Mouse (Mus musculus): ENCODE results near the gene Mcm8. TPM values are rescaled to one million over a fixed set of nuclear protein-coding genes. Genes with fewer than 3 reads are reported as not detected.
A peak's percentile ranks its signal among the peaks of the same experiment; 100 is the strongest.

Mcm8 gene
- polyA plus RNA-seq (2011; ENCODE audit: insufficient read length, low read depth, missing spikeins) = 7.0 and 8.6 TPM in 2 replicates

DNA sequence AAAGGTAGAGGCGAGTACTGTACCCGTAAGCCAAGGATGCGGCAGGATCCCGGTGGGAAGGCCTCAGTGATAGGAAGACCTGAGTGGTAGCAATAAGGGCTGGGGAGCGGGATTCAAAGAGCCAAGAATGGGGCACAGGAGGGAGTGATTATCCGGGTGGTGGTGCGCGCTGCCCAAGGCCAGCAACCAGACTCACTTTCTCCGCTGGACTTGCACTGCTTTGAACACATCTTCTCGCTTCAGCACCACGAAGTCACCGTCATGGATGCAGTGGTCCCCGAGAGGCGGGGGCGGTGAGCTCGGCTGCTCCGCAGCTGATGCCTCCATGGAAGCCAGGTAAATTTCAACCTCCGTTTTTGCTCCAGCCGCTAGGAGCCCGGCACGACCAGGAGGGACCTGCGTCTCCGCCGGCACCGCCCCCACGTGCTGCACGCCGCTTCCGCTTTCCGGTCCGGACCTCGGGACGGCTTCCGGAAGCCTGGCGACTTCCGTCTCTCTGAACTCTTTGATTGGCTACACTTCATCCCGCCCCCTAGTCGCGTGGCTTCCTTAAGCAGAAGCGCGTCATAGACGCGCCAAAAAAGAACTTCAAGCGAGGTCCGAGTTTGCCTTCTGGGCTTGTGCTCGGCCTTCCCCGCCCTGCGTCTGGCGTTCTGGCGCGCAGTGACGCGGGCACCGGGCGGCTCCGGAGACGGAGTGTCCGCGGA is at the start of gene Mcm8, which contains the start of gene Trmt6:
Gene Mcm8 (plus strand): TSS at position 534 of the 707 bp plus-strand sequence.
Gene Trmt6 (minus strand): TSS at position 448 of the 707 bp plus-strand sequence.
- H3K4me1 ChIP-seq (ENCODE audit: control insufficient read depth, insufficient read depth, low read length) = peaks cover 3% of the 10 kb centered on the region; the same call in 1 of the 2 replicates
- H3K4me3 ChIP-seq (ENCODE audit: insufficient read depth, low read length) = peak within 1 kb of the TSS; percentile 94
- H3K27ac ChIP-seq (ENCODE audit: insufficient read depth, low read length) = no peak within 1 kb of the TSS; the same call in 1 of the 2 replicates
- no peak for TF ChIP-seq CTCF (IDR thresholded peaks at IDR 0.05; ENCODE audit: borderline replicate concordance, insufficient read depth, low read length)
- TF ChIP-seq POLR2A (IDR thresholded peaks at IDR 0.05; ENCODE audit: low read depth, low read length) = peak; percentile 60

GRCm38 (mm10) chr2:132770822-132771221 is 45.1 kb upstream of the Mcm8 start:
- Histone ChIP-seq H3K4me3 (ENCODE audit: insufficient read depth, low read length) (no peak overlapping the region), H3K27ac (ENCODE audit: insufficient read depth, low read length) (no peak overlapping the region), H3K4me1 (ENCODE audit: control insufficient read depth, insufficient read depth, low read length) (no peaks in the 10 kb centered on the region)
- TF ChIP-seq CTCF (IDR thresholded peaks at IDR 0.05; ENCODE audit: borderline replicate concordance, insufficient read depth, low read length) = no peak
- TF ChIP-seq POLR2A (IDR thresholded peaks at IDR 0.05; ENCODE audit: low read depth, low read length) = no peak

DNA sequence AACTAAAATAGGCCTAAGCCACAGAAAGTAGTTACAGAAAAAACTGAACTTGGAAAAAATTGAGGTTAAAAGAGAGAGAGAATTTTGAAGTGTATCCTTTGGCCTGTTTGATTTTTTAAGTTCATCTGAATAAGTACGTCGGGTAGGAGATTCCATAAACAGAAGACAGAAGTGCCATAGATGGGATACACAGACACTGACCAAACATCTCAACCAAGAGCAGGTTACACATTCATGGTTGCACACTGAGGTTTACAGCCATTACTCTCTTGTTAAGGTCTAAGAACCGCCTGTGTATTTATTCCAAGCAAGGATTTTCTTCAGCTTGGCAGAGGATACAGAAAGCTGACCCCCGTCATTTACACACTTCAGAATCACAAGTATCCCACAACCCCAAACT is 35.0 kb upstream of the Mcm8 start, which contains the start of gene Chgb:
Gene Chgb (plus strand): TSS at position 301 of the 400 bp plus-strand sequence.
- TF ChIP-seq CTCF (IDR thresholded peaks at IDR 0.05; ENCODE audit: borderline replicate concordance, insufficient read depth, low read length) = no peak
- no peak for TF ChIP-seq POLR2A (IDR thresholded peaks at IDR 0.05; ENCODE audit: low read depth, low read length)
- no peak within 1 kb of the TSS for H3K4me3 ChIP-seq (ENCODE audit: insufficient read depth, low read length)
- H3K4me1 ChIP-seq (ENCODE audit: control insufficient read depth, insufficient read depth, low read length) = no peaks in the 10 kb centered on the region
- H3K27ac ChIP-seq (ENCODE audit: insufficient read depth, low read length) = no peak within 1 kb of the TSS

GRCm38 (mm10) chr2:132781439-132782068 is 34.4 kb upstream of the Mcm8 start:
- TF ChIP-seq CTCF (IDR thresholded peaks at IDR 0.05; ENCODE audit: borderline replicate concordance, insufficient read depth, low read length) (no peak), POLR2A (IDR thresholded peaks at IDR 0.05; ENCODE audit: low read depth, low read length) (no peak)
- Histone ChIP-seq H3K4me3 (ENCODE audit: insufficient read depth, low read length) (no peak overlapping the region), H3K27ac (ENCODE audit: insufficient read depth, low read length) (no peak overlapping the region), H3K4me1 (ENCODE audit: control insufficient read depth, insufficient read depth, low read length) (no peaks in the 10 kb centered on the region)

DNA sequence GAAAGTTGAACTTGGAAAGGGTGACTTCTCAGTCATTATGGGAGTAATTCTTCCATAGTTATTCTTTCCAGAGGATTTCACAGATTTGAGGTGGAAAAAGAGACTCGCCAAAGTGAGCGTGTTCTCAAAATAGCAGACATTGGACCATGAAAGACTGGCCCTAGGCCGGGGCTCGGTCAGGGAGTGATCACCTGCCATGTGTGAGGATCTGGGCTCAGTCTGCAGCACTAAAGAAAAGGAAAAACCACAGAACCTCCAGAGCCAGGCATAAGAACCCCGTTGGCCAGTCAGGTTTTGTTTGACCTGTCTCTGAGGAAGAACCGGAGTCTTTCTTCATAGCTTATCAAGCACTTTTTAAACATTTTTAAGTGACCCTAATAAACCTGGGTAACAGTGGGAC is 31.9 kb upstream of the Mcm8 start:
- Histone ChIP-seq H3K4me3 (ENCODE audit: insufficient read depth, low read length) (no peak overlapping the region), H3K27ac (ENCODE audit: insufficient read depth, low read length) (no peak overlapping the region), H3K4me1 (ENCODE audit: control insufficient read depth, insufficient read depth, low read length) (no peaks in the 10 kb centered on the region)
- TF ChIP-seq CTCF (IDR thresholded peaks at IDR 0.05; ENCODE audit: borderline replicate concordance, insufficient read depth, low read length) = no peak
- TF ChIP-seq POLR2A (IDR thresholded peaks at IDR 0.05; ENCODE audit: low read depth, low read length) = no peak

GRCm38 (mm10) chr2:132793441-132794203 is 22.3 kb upstream of the Mcm8 start:
- no peak overlapping the region for H3K27ac ChIP-seq (ENCODE audit: insufficient read depth, low read length)
- H3K4me3 ChIP-seq (ENCODE audit: insufficient read depth, low read length) = no peak overlapping the region
- H3K4me1 ChIP-seq (ENCODE audit: control insufficient read depth, insufficient read depth, low read length) = no peaks in the 10 kb centered on the region
- TF ChIP-seq CTCF (IDR thresholded peaks at IDR 0.05; ENCODE audit: borderline replicate concordance, insufficient read depth, low read length) (no peak), POLR2A (IDR thresholded peaks at IDR 0.05; ENCODE audit: low read depth, low read length) (no peak)

- Histone ChIP-seq H3K4me3 (ENCODE audit: insufficient read depth, low read length) (no peak overlapping the region), H3K27ac (ENCODE audit: insufficient read depth, low read length) (no peak overlapping the region), H3K4me1 (ENCODE audit: control insufficient read depth, insufficient read depth, low read length) (no peaks in the 10 kb centered on the region)
- TF ChIP-seq POLR2A (IDR thresholded peaks at IDR 0.05; ENCODE audit: low read depth, low read length) (no peak), CTCF (IDR thresholded peaks at IDR 0.05; ENCODE audit: borderline replicate concordance, insufficient read depth, low read length) (no peak)
Observed at GRCm38 (mm10) chr2:132794204-132794586, 21.7 kb upstream of the Mcm8 start.

DNA sequence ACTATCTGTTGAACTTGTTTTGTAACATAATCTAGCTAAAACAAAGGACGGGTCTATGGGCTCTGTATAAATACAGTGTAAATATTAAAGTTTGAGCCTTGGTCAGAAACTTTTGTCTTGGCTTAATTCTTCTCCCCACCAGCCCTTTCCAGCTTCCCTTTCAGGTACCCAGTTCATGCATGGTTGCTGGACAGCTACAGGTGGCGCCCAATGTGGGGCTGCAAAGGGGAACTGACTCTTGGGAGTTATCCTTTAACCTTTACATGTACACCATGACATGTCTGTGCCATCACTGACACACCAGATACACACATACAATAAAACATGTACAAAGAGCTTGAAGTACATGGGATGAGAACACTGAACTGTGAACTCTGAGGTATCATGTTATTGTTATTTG is 13.0 kb upstream of the Mcm8 start:
- no peak overlapping the region for H3K27ac ChIP-seq (ENCODE audit: insufficient read depth, low read length)
- TF ChIP-seq POLR2A (IDR thresholded peaks at IDR 0.05; ENCODE audit: low read depth, low read length) = no peak
- TF ChIP-seq CTCF (IDR thresholded peaks at IDR 0.05; ENCODE audit: borderline replicate concordance, insufficient read depth, low read length) = no peak
- H3K4me1 ChIP-seq (ENCODE audit: control insufficient read depth, insufficient read depth, low read length) = no peaks in the 10 kb centered on the region
- no peak overlapping the region for H3K4me3 ChIP-seq (ENCODE audit: insufficient read depth, low read length)

- Histone ChIP-seq H3K4me3 (ENCODE audit: insufficient read depth, low read length) (no peak overlapping the region), H3K4me1 (ENCODE audit: control insufficient read depth, insufficient read depth, low read length) (no peaks in the 10 kb centered on the region), H3K27ac (ENCODE audit: insufficient read depth, low read length) (no peak overlapping the region)
- TF ChIP-seq CTCF (IDR thresholded peaks at IDR 0.05; ENCODE audit: borderline replicate concordance, insufficient read depth, low read length) = no peak
- no peak for TF ChIP-seq POLR2A (IDR thresholded peaks at IDR 0.05; ENCODE audit: low read depth, low read length)
Observed at GRCm38 (mm10) chr2:132841071-132841470, 25.1 kb downstream of the Mcm8 start.

Data from embryonic fibroblast, embryonic 13.5 days (primary cell).